Mouse (Mus musculus): ENCODE measurements around the gene Olfr279. TPM values are rescaled to one million over a fixed set of nuclear protein-coding genes. Genes with fewer than 3 reads are reported as not detected.

Gene Olfr279
- not detected for total RNA-seq (2021)
- long read RNA-seq, experiment 1: 0 reads
- long read RNA-seq, experiment 2: 0 reads

- intact Hi-C loops (cut with DNase I; ENCODE audit: low total_unique reads): no loop called here
- no peak for DNase-seq
Measured at GRCm38 (mm10) chr15:98492102-98492501, at the start of gene Olfr279. Olfr279 (plus strand) TSS chr15:98492402.

GRCm38 (mm10) chr15:98444561-98444960 lies 47.6 kb upstream of the Olfr279 start:
- no peak for DNase-seq
- intact Hi-C loops (cut with DNase I; ENCODE audit: low total_unique reads): no loop called here

- DNase-seq: no peak
- intact Hi-C loops (cut with DNase I; ENCODE audit: low total_unique reads): no loop called here
Measured at GRCm38 (mm10) chr15:98448521-98448920, 43.7 kb upstream of the Olfr279 start.

- DNase-seq: no peak
- intact Hi-C loops (cut with DNase I; ENCODE audit: low total_unique reads): no loop called here
Measured at GRCm38 (mm10) chr15:98452288-98452687, 39.9 kb upstream of the Olfr279 start, which contains the start of gene Olfr281. Olfr281 (plus strand) TSS chr15:98452588.

GRCm38 (mm10) chr15:98469596-98469995 lies 22.6 kb upstream of the Olfr279 start, which contains the start of gene OR5BS1P:
OR5BS1P (plus strand) TSS chr15:98469896.
- no peak for DNase-seq
- intact Hi-C loops (cut with DNase I; ENCODE audit: low total_unique reads): no loop called here

- intact Hi-C loops (cut with DNase I; ENCODE audit: low total_unique reads): no loop called here
- no peak for DNase-seq
Measured at GRCm38 (mm10) chr15:98471539-98471938, 20.7 kb upstream of the Olfr279 start.

GRCm38 (mm10) chr15:98474958-98475357 lies 17.2 kb upstream of the Olfr279 start:
- DNase-seq: no peak
- intact Hi-C loops (cut with DNase I; ENCODE audit: low total_unique reads): no loop called here

- intact Hi-C loops (cut with DNase I; ENCODE audit: low total_unique reads): no loop called here
- DNase-seq: peak; percentile 50
Measured at GRCm38 (mm10) chr15:98475382-98475781, 16.8 kb upstream of the Olfr279 start.

- intact Hi-C loops (cut with DNase I; ENCODE audit: low total_unique reads): no loop called here
- no peak for DNase-seq
Measured at GRCm38 (mm10) chr15:98476281-98476680, 15.9 kb upstream of the Olfr279 start.

- intact Hi-C loops (cut with DNase I; ENCODE audit: low total_unique reads): no loop called here
Measured at GRCm38 (mm10) chr15:98479568-98480102, 12.6 kb upstream of the Olfr279 start.

GRCm38 (mm10) chr15:98482701-98483100 lies 9.5 kb upstream of the Olfr279 start, which contains the start of gene Lalba:
Lalba (minus strand) TSS chr15:98482721.
- no peak for DNase-seq
- intact Hi-C loops (cut with DNase I; ENCODE audit: low total_unique reads): no loop called here

More at GRCm38 (mm10) chr15:98479568-98480102, 12.6 kb upstream of the Olfr279 start:
- DNase-seq: no peak

- DNase-seq: peak; percentile 52
- intact Hi-C loops (cut with DNase I; ENCODE audit: low total_unique reads): no loop called here
Measured at GRCm38 (mm10) chr15:98483907-98484886, 8.0 kb upstream of the Olfr279 start.

- intact Hi-C loops (cut with DNase I; ENCODE audit: low total_unique reads): no loop called here
- no peak for DNase-seq
Measured at GRCm38 (mm10) chr15:98486433-98487021, 5.7 kb upstream of the Olfr279 start.

- intact Hi-C loops (cut with DNase I; ENCODE audit: low total_unique reads): no loop called here
- DNase-seq: no peak
Measured at GRCm38 (mm10) chr15:98491332-98491731, 870 bp upstream of the Olfr279 start.

GRCm38 (mm10) chr15:98497631-98498030 lies 5.4 kb downstream of the Olfr279 start:
- intact Hi-C loops (cut with DNase I; ENCODE audit: low total_unique reads): no loop called here
- DNase-seq: no peak

- intact Hi-C loops (cut with DNase I; ENCODE audit: low total_unique reads): no loop called here
- no peak for DNase-seq
Measured at GRCm38 (mm10) chr15:98503317-98503716, 11.1 kb downstream of the Olfr279 start.

- DNase-seq: peak; percentile 70
- intact Hi-C loops (cut with DNase I; ENCODE audit: low total_unique reads): no loop called here
Measured at GRCm38 (mm10) chr15:98504514-98504913, 12.3 kb downstream of the Olfr279 start.

GRCm38 (mm10) chr15:98506253-98506957 lies 14.2 kb downstream of the Olfr279 start:
- DNase-seq: no peak
- intact Hi-C loops (cut with DNase I; ENCODE audit: low total_unique reads): no loop called here

GRCm38 (mm10) chr15:98507321-98507720 lies 15.1 kb downstream of the Olfr279 start:
- intact Hi-C loops (cut with DNase I; ENCODE audit: low total_unique reads): no loop called here

GRCm38 (mm10) chr15:98509387-98509786 lies 17.2 kb downstream of the Olfr279 start:
- no peak for DNase-seq
- intact Hi-C loops (cut with DNase I; ENCODE audit: low total_unique reads): no loop called here

More at GRCm38 (mm10) chr15:98507321-98507720, 15.1 kb downstream of the Olfr279 start:
- DNase-seq: no peak

Measured in gastrocnemius, postnatal 14 days (tissue).